Mouse (Mus musculus): ENCODE data around the gene 4930578G10Rik.

DNA sequence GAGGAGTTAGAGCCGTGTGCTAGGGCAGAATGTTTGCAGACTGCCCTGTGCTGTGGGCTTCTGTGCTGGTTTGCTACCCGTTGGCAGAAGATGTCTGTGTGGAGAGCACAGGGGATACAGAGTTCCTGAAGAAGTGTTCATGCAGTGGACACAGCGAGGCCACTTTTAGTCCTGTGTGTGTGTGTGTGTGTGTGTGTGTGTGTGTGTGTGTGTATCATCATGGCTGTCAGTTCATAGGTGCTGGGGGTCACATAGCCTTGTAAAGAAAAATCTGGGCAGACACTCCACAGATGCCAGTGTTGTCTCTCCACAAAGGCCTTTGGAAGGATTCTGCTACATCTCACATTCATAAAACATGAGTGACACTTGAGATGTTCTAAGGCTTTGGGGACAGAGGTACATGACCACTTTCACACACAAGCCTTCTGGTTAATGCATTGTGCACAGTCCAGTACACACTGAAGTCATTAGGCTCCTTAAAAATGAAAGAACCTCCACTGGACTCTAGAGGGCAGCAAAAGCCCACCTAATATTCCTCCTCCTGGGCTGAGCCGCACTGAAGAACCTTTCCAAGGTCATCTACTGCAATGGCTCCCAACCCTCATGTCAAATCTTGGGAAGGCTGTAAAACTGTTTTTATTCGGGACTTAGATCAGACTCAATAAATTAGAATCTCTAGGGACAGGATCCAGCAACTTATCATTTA, 141.4 kb downstream of the 4930578G10Rik start:
- no peak for TF ChIP-seq GATA2 (IDR thresholded peaks at IDR 0.05; ENCODE audit: borderline replicate concordance, low read depth, low read length)
- TF ChIP-seq CTCF (IDR thresholded peaks at IDR 0.05; ENCODE audit: low read depth, low read length), result no peak
- TF ChIP-seq GATA1 (IDR thresholded peaks at IDR 0.05; ENCODE audit: borderline replicate concordance, low read length), result no peak
- no peak for TF ChIP-seq TAL1 (conservative IDR thresholded peaks at IDR 0.05; ENCODE audit: low read depth, low read length)
- TF ChIP-seq POLR2AphosphoS5 (IDR thresholded peaks at IDR 0.05; ENCODE audit: insufficient replicate concordance, low read depth, low read length), result no peak

Measured in G1E (cell line).